Mouse (Mus musculus): ENCODE data around the gene Ebpl.

- TF ChIP-seq CTCF (IDR thresholded peaks at IDR 0.05) (no peak), EP300 (IDR thresholded peaks at IDR 0.05) (no peak)
Measured at GRCm38 (mm10) chr14:61320765-61321164, 39.5 kb downstream of the Ebpl start.

Measured in lung, postnatal 0 days (tissue).